Mouse (Mus musculus): ENCODE results near the gene Tgfbi. TPM values are rescaled to one million over a fixed set of nuclear protein-coding genes. Genes with fewer than 3 reads are reported as not detected.

Tgfbi gene
- polyA plus RNA-seq, 1 experiment from 2014 or later, result 133 TPM

GRCm38 (mm10) chr13:56595246-56595645 lies 14.1 kb upstream of the Tgfbi start:
- Histone ChIP-seq H3K27ac (ENCODE audit: low read length) (no peak overlapping the region), H3K4me3 (ENCODE audit: low read length) (no peak overlapping the region), H3K36me3 (ENCODE audit: insufficient read depth, low read length) (no peaks in the 10 kb centered on the region), H3K9ac (replicated peaks; ENCODE audit: low read length) (no peak overlapping the region), H3K4me1 (ENCODE audit: insufficient read depth, low read length) (peaks cover 25% of the 10 kb centered on the region), H3K27me3 (ENCODE audit: insufficient read depth, low read length) (no peaks in the 10 kb centered on the region), H3K9me3 (ENCODE audit: low read length) (no peaks in the 10 kb centered on the region), H3K4me2 (replicated peaks; ENCODE audit: low read depth, low read length) (no peak overlapping the region)
- 68% methylated on average over 8 of the region's 8 CpGs for WGBS
- no peak for ATAC-seq (ENCODE audit: low FRiP score, low TSS enrichment)

GRCm38 (mm10) chr13:56597296-56597695 lies 12.0 kb upstream of the Tgfbi start:
- no peak overlapping the region for H3K9ac ChIP-seq (replicated peaks; ENCODE audit: low read length)
- H3K27ac ChIP-seq (ENCODE audit: low read length), result peak overlapping the region; percentile 62
- no peaks in the 10 kb centered on the region for H3K36me3 ChIP-seq (ENCODE audit: insufficient read depth, low read length)
- 81% methylated on average over 4 of the region's 4 CpGs for WGBS
- H3K4me1 ChIP-seq (ENCODE audit: insufficient read depth, low read length), result peaks cover 38% of the 10 kb centered on the region
- H3K4me3 ChIP-seq (ENCODE audit: low read length), result no peak overlapping the region
- ATAC-seq (ENCODE audit: low FRiP score, low TSS enrichment), result no peak
- H3K9me3 ChIP-seq (ENCODE audit: low read length), result no peaks in the 10 kb centered on the region
- no peak overlapping the region for H3K4me2 ChIP-seq (replicated peaks; ENCODE audit: low read depth, low read length)
- H3K27me3 ChIP-seq (ENCODE audit: insufficient read depth, low read length), result no peaks in the 10 kb centered on the region

- Histone ChIP-seq H3K27ac (ENCODE audit: low read length) (no peak overlapping the region), H3K4me2 (replicated peaks; ENCODE audit: low read depth, low read length) (no peak overlapping the region)
- ATAC-seq (ENCODE audit: low FRiP score, low TSS enrichment), result peak; percentile 65
Observed at GRCm38 (mm10) chr13:56597831-56598612, 11.3 kb upstream of the Tgfbi start.

GRCm38 (mm10) chr13:56599511-56599910 lies 9.8 kb upstream of the Tgfbi start:
- H3K27ac ChIP-seq (ENCODE audit: low read length), result peak overlapping the region; percentile 77; the same call in 1 of the 2 replicates
- H3K4me1 ChIP-seq (ENCODE audit: insufficient read depth, low read length), result peaks cover 32% of the 10 kb centered on the region
- 84% methylated on average over 2 of the region's 2 CpGs for WGBS

More at GRCm38 (mm10) chr13:56597831-56598612, 11.3 kb upstream of the Tgfbi start:
- Histone ChIP-seq H3K4me3 (ENCODE audit: low read length) (no peak overlapping the region), H3K36me3 (ENCODE audit: insufficient read depth, low read length) (no peaks in the 10 kb centered on the region), H3K9ac (replicated peaks; ENCODE audit: low read length) (no peak overlapping the region), H3K27me3 (ENCODE audit: insufficient read depth, low read length) (no peaks in the 10 kb centered on the region), H3K9me3 (ENCODE audit: low read length) (no peaks in the 10 kb centered on the region), H3K4me1 (ENCODE audit: insufficient read depth, low read length) (peaks cover 38% of the 10 kb centered on the region)
- WGBS, result 54% methylated on average over 12 of the region's 12 CpGs

GRCm38 (mm10) chr13:56600216-56600890 lies 9.0 kb upstream of the Tgfbi start:
- H3K9ac ChIP-seq (replicated peaks; ENCODE audit: low read length), result no peak overlapping the region
- H3K4me2 ChIP-seq (replicated peaks; ENCODE audit: low read depth, low read length), result no peak overlapping the region
- no peak overlapping the region for H3K4me3 ChIP-seq (ENCODE audit: low read length)
- no peaks in the 10 kb centered on the region for H3K36me3 ChIP-seq (ENCODE audit: insufficient read depth, low read length)
- peak; percentile 66; the same call in 1 of the 2 replicates for ATAC-seq (ENCODE audit: low FRiP score, low TSS enrichment)
- 49% methylated on average over 10 of the region's 10 CpGs for WGBS
- H3K27me3 ChIP-seq (ENCODE audit: insufficient read depth, low read length), result no peaks in the 10 kb centered on the region
- peak overlapping the region; percentile 77 for H3K27ac ChIP-seq (ENCODE audit: low read length)
- H3K9me3 ChIP-seq (ENCODE audit: low read length), result no peaks in the 10 kb centered on the region
- H3K4me1 ChIP-seq (ENCODE audit: insufficient read depth, low read length), result peaks cover 32% of the 10 kb centered on the region

More at GRCm38 (mm10) chr13:56599511-56599910, 9.8 kb upstream of the Tgfbi start:
- H3K9me3 ChIP-seq (ENCODE audit: low read length), result no peaks in the 10 kb centered on the region
- H3K36me3 ChIP-seq (ENCODE audit: insufficient read depth, low read length), result no peaks in the 10 kb centered on the region
- H3K4me2 ChIP-seq (replicated peaks; ENCODE audit: low read depth, low read length), result no peak overlapping the region
- H3K27me3 ChIP-seq (ENCODE audit: insufficient read depth, low read length), result no peaks in the 10 kb centered on the region
- ATAC-seq (ENCODE audit: low FRiP score, low TSS enrichment), result no peak
- no peak overlapping the region for H3K9ac ChIP-seq (replicated peaks; ENCODE audit: low read length)
- no peak overlapping the region for H3K4me3 ChIP-seq (ENCODE audit: low read length)

GRCm38 (mm10) chr13:56601199-56601598 lies 8.1 kb upstream of the Tgfbi start:
- WGBS, result 28% methylated on average over 11 of the region's 11 CpGs
- H3K4me2 ChIP-seq (replicated peaks; ENCODE audit: low read depth, low read length), result no peak overlapping the region
- peaks cover 32% of the 10 kb centered on the region for H3K4me1 ChIP-seq (ENCODE audit: insufficient read depth, low read length)
- peak; percentile 46; the same call in 1 of the 2 replicates for ATAC-seq (ENCODE audit: low FRiP score, low TSS enrichment)
- H3K9me3 ChIP-seq (ENCODE audit: low read length), result no peaks in the 10 kb centered on the region
- H3K4me3 ChIP-seq (ENCODE audit: low read length), result no peak overlapping the region
- H3K27me3 ChIP-seq (ENCODE audit: insufficient read depth, low read length), result no peaks in the 10 kb centered on the region
- no peak overlapping the region for H3K9ac ChIP-seq (replicated peaks; ENCODE audit: low read length)
- H3K27ac ChIP-seq (ENCODE audit: low read length), result peak overlapping the region; percentile 77
- no peaks in the 10 kb centered on the region for H3K36me3 ChIP-seq (ENCODE audit: insufficient read depth, low read length)

GRCm38 (mm10) chr13:56605503-56605902 lies 3.8 kb upstream of the Tgfbi start:
- H3K36me3 ChIP-seq (ENCODE audit: insufficient read depth, low read length), result no peaks in the 10 kb centered on the region
- no peak overlapping the region for H3K4me3 ChIP-seq (ENCODE audit: low read length)
- WGBS, result 93% methylated on average over 9 of the region's 9 CpGs
- H3K4me2 ChIP-seq (replicated peaks; ENCODE audit: low read depth, low read length), result no peak overlapping the region
- no peak overlapping the region for H3K27ac ChIP-seq (ENCODE audit: low read length)
- ATAC-seq (ENCODE audit: low FRiP score, low TSS enrichment), result no peak
- peaks cover 44% of the 10 kb centered on the region for H3K4me1 ChIP-seq (ENCODE audit: insufficient read depth, low read length)
- H3K9me3 ChIP-seq (ENCODE audit: low read length), result no peaks in the 10 kb centered on the region
- no peaks in the 10 kb centered on the region for H3K27me3 ChIP-seq (ENCODE audit: insufficient read depth, low read length)
- no peak overlapping the region for H3K9ac ChIP-seq (replicated peaks; ENCODE audit: low read length)

GRCm38 (mm10) chr13:56606724-56607123 lies 2.6 kb upstream of the Tgfbi start:
- Histone ChIP-seq H3K4me2 (replicated peaks; ENCODE audit: low read depth, low read length) (no peak overlapping the region), H3K27ac (ENCODE audit: low read length) (peak overlapping the region; percentile 66), H3K4me3 (ENCODE audit: low read length) (no peak overlapping the region), H3K9me3 (ENCODE audit: low read length) (no peaks in the 10 kb centered on the region), H3K36me3 (ENCODE audit: insufficient read depth, low read length) (no peaks in the 10 kb centered on the region), H3K9ac (replicated peaks; ENCODE audit: low read length) (no peak overlapping the region), H3K4me1 (ENCODE audit: insufficient read depth, low read length) (peaks cover 39% of the 10 kb centered on the region), H3K27me3 (ENCODE audit: insufficient read depth, low read length) (0 out of 2 replicates have a peak, but pooled peaks cover 4% of the 10 kb centered on the region)
- ATAC-seq (ENCODE audit: low FRiP score, low TSS enrichment), result no peak
- WGBS, result 32% methylated on average over 11 of the region's 11 CpGs

- no peaks in the 10 kb centered on the region for H3K36me3 ChIP-seq (ENCODE audit: insufficient read depth, low read length)
- H3K4me3 ChIP-seq (ENCODE audit: low read length), result no peak overlapping the region
- H3K27me3 ChIP-seq (ENCODE audit: insufficient read depth, low read length), result 0 out of 2 replicates have a peak, but pooled peaks cover 4% of the 10 kb centered on the region
- H3K4me1 ChIP-seq (ENCODE audit: insufficient read depth, low read length), result peaks cover 42% of the 10 kb centered on the region
- H3K27ac ChIP-seq (ENCODE audit: low read length), result peak overlapping the region; percentile 66
- ATAC-seq (ENCODE audit: low FRiP score, low TSS enrichment), result 0 out of 2 replicates have a peak, but pooled peaks have one; percentile 14
- H3K9ac ChIP-seq (replicated peaks; ENCODE audit: low read length), result no peak overlapping the region
- H3K4me2 ChIP-seq (replicated peaks; ENCODE audit: low read depth, low read length), result no peak overlapping the region
- 12% methylated on average over 7 of the region's 7 CpGs for WGBS
- H3K9me3 ChIP-seq (ENCODE audit: low read length), result no peaks in the 10 kb centered on the region
Observed at GRCm38 (mm10) chr13:56607225-56607624, 2.1 kb upstream of the Tgfbi start.

GRCm38 (mm10) chr13:56607846-56608245 lies 1.5 kb upstream of the Tgfbi start:
- 0 out of 2 replicates have a peak, but pooled peaks cover 4% of the 10 kb centered on the region for H3K27me3 ChIP-seq (ENCODE audit: insufficient read depth, low read length)
- no peak for ATAC-seq (ENCODE audit: low FRiP score, low TSS enrichment)
- H3K4me1 ChIP-seq (ENCODE audit: insufficient read depth, low read length), result peaks cover 48% of the 10 kb centered on the region
- 66% methylated on average over 4 of the region's 4 CpGs for WGBS
- no peak overlapping the region for H3K4me2 ChIP-seq (replicated peaks; ENCODE audit: low read depth, low read length)
- H3K4me3 ChIP-seq (ENCODE audit: low read length), result no peak overlapping the region
- H3K9me3 ChIP-seq (ENCODE audit: low read length), result no peaks in the 10 kb centered on the region
- no peak overlapping the region for H3K9ac ChIP-seq (replicated peaks; ENCODE audit: low read length)
- no peaks in the 10 kb centered on the region for H3K36me3 ChIP-seq (ENCODE audit: insufficient read depth, low read length)
- peak overlapping the region; percentile 66 for H3K27ac ChIP-seq (ENCODE audit: low read length)

Measured in kidney, embryonic 16.5 days (tissue).